Mouse (Mus musculus): ENCODE measurements at regions not wholly inside any gene's neighbourhood (a gene's known extent, or its start where the extent isn't known, plus 50 kb on each side); places are given as distances from the start of the nearest gene placed in this dataset.

GRCm38 (mm10) chr16:86516144-86516543 is 614.5 kb upstream of the Adamts5 start:
- TF ChIP-seq CTCF (IDR thresholded peaks at IDR 0.05; ENCODE audit: extremely low read depth, insufficient read depth, insufficient read length, insufficient replicate concordance) (no peak), POLR2A (IDR thresholded peaks at IDR 0.05; ENCODE audit: low read depth, low read length) (no peak)

Data from spleen, adult 2 months (tissue).